Mouse (Mus musculus): ENCODE measurements around the gene Tprn. TPM values are rescaled to one million over a fixed set of nuclear protein-coding genes. Genes with fewer than 3 reads are reported as not detected.
A peak's percentile ranks its signal among the peaks of the same experiment; 100 is the strongest.

Tprn gene
- total and polyA plus RNA-seq, 3 experiments = 7.0 to 19.3 (median 13.1) TPM

GRCm38 (mm10) chr2:25265897-25266656, 3.7 kb downstream of the Tprn start:
- in situ Hi-C loops (cut with MboI; ENCODE audit: low pct_ligation_motif_present, low pct_unique_long_range_greater_than_20kb, low sequenced_read_pairs) (no loop called here), dilution Hi-C loops (cut with MboI; ENCODE audit: extremely low pct_ligation_motif_present, extremely low pct_unique_long_range_greater_than_20kb, low sequenced_read_pairs) (no loop called here)
- H3K4me3 ChIP-seq (replicated peaks in 1 of 3; ENCODE audit: low read depth in 2 of 3, low read length in 2 of 3, poor library complexity in 1 of 3) = peak overlapping the region; percentile 8 to 39 (median 25)
- TF ChIP-seq TCF12 (IDR thresholded peaks at IDR 0.05; ENCODE audit: low read depth, low read length) (no peak), MAZ (IDR thresholded peaks at IDR 0.05; ENCODE audit: low read depth, low read length) (no peak), CHD2 (IDR thresholded peaks at IDR 0.05; ENCODE audit: low read length) (no peak), HCFC1 (IDR thresholded peaks at IDR 0.05; ENCODE audit: low read depth, low read length) (no peak), SMC3 (IDR thresholded peaks at IDR 0.05; ENCODE audit: low read depth, low read length) (no peak), KAT2A (IDR thresholded peaks at IDR 0.05; ENCODE audit: insufficient replicate concordance, low read length) (no peak), CHD1 (IDR thresholded peaks at IDR 0.05; ENCODE audit: low read depth, low read length) (no peak), CTCF (conservative IDR thresholded peaks at IDR 0.05 in 1 of 2, IDR thresholded peaks at IDR 0.05 in 1 of 2; ENCODE audit: low read depth in 2 of 2, low read length in 2 of 2) (no peak), RAD21 (IDR thresholded peaks at IDR 0.05; ENCODE audit: low read depth, low read length) (no peak), POLR2A (IDR thresholded peaks at IDR 0.05; ENCODE audit: low read depth, low read length) (no peak), BHLHE40 (IDR thresholded peaks at IDR 0.05; ENCODE audit: low read depth, low read length) (no peak), MYC (IDR thresholded peaks at IDR 0.05; ENCODE audit: low read depth, low read length) (no peak), ZMIZ1 (IDR thresholded peaks at IDR 0.05; ENCODE audit: low read depth, low read length) (no peak), USF1 (IDR thresholded peaks at IDR 0.05; ENCODE audit: low read depth, low read length) (no peak), POLR2AphosphoS2 (IDR thresholded peaks at IDR 0.05; ENCODE audit: low read depth, low read length) (no peak), GABPA (IDR thresholded peaks at IDR 0.05; ENCODE audit: insufficient replicate concordance, low read depth, low read length) (no peak), NRF1 (IDR thresholded peaks at IDR 0.05; ENCODE audit: low read depth, low read length) (no peak), RCOR1 (conservative IDR thresholded peaks at IDR 0.05; ENCODE audit: low read depth, low read length) (no peak), UBTF (IDR thresholded peaks at IDR 0.05; ENCODE audit: low read depth, low read length) (no peak), MEF2A (IDR thresholded peaks at IDR 0.05; ENCODE audit: borderline replicate concordance, low read depth, low read length) (no peak)
- no peaks in the 10 kb centered on the region for H3K27me3 ChIP-seq (replicated peaks)
- peak overlapping the region; percentile 48 for H3K4me2 ChIP-seq (ENCODE audit: insufficient read depth, low read depth, poor library complexity, severe bottlenecking)
- DNase-seq (ENCODE audit: extremely low read depth) = peak; percentile 41
- H3K9ac ChIP-seq (ENCODE audit: insufficient read depth, low read depth) = peak overlapping the region; percentile 8; the same call in 1 of the 2 replicates
- H3K27ac ChIP-seq (ENCODE audit: insufficient read depth, low read depth) = no peak overlapping the region
- no peaks in the 10 kb centered on the region for H3K9me3 ChIP-seq (replicated peaks; ENCODE audit: low read length)
- peaks cover 13% of the 10 kb centered on the region for H3K79me2 ChIP-seq (replicated peaks; ENCODE audit: control insufficient read depth, extremely low read depth, insufficient read depth, poor library complexity, severe bottlenecking)
- peaks cover 23 to 76% of the 10 kb centered on the region in 2 experiments for H3K4me1 ChIP-seq (ENCODE audit: control insufficient read depth in 1 of 2, insufficient read depth in 2 of 2)
- peaks cover 8 to 40% of the 10 kb centered on the region in 2 experiments for H3K36me3 ChIP-seq (replicated peaks in 1 of 2; ENCODE audit: control insufficient read depth in 1 of 2, insufficient read depth in 1 of 2, low read length in 1 of 2)

DNA sequence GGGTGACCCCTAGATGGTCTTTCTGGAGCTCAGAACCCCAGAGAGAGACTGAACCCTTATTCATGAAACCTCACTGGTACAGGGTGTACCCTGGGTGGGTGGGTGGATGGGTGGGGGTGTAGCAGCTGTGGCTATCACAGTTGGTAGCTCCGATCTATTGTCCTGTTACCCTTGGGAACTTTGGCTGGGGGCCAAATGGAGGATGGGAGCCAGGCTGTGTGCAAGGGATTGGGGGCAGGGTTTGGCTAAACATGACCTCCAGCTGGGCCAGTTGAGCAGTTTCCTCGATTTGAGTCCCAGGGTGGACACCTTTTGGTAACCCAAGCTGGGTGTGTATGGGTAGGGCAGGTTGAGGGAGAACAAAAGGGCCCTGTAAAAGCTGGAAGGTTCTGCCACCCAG, 4.3 kb downstream of the Tprn start:
- no peak for DNase-seq (ENCODE audit: extremely low read depth)
- Histone ChIP-seq H3K79me2 (replicated peaks; ENCODE audit: control insufficient read depth, extremely low read depth, insufficient read depth, poor library complexity, severe bottlenecking) (peaks cover 18% of the 10 kb centered on the region), H3K4me2 (ENCODE audit: insufficient read depth, low read depth, poor library complexity, severe bottlenecking) (peak overlapping the region; percentile 48), H3K9ac (ENCODE audit: insufficient read depth, low read depth) (0 out of 2 replicates have a peak overlapping the region, but pooled peaks have one; percentile 4), H3K27me3 (replicated peaks) (no peaks in the 10 kb centered on the region), H3K4me3 (replicated peaks in 1 of 3; ENCODE audit: low read depth in 2 of 3, low read length in 2 of 3, poor library complexity in 1 of 3) (peak overlapping the region in 2 of 3 experiments; percentile 25 to 39), H3K9me3 (replicated peaks; ENCODE audit: low read length) (no peaks in the 10 kb centered on the region), H3K36me3 (replicated peaks in 1 of 2; ENCODE audit: control insufficient read depth in 1 of 2, insufficient read depth in 1 of 2, low read length in 1 of 2) (peaks cover 8 to 42% of the 10 kb centered on the region in 2 experiments), H3K4me1 (ENCODE audit: control insufficient read depth in 1 of 2, insufficient read depth in 2 of 2) (peaks cover 23 to 79% of the 10 kb centered on the region in 2 experiments), H3K27ac (ENCODE audit: insufficient read depth, low read depth) (no peak overlapping the region)
- in situ Hi-C loops (cut with MboI; ENCODE audit: low pct_ligation_motif_present, low pct_unique_long_range_greater_than_20kb, low sequenced_read_pairs) (no loop called here), dilution Hi-C loops (cut with MboI; ENCODE audit: extremely low pct_ligation_motif_present, extremely low pct_unique_long_range_greater_than_20kb, low sequenced_read_pairs) (no loop called here)
- no peak for TF ChIP-seq GABPA (IDR thresholded peaks at IDR 0.05; ENCODE audit: insufficient replicate concordance, low read depth, low read length)
